Mouse (Mus musculus) lung, postnatal 36 days (tissue): ENCODE data around the gene Fbxo42.

ENCODE experiments used
- DNase-seq: peaks from one replicate; pipeline ENCODE4 v3.0.0; 2022; ENCODE audit warnings: mixed read lengths

The Fbxo42 gene

DNA sequence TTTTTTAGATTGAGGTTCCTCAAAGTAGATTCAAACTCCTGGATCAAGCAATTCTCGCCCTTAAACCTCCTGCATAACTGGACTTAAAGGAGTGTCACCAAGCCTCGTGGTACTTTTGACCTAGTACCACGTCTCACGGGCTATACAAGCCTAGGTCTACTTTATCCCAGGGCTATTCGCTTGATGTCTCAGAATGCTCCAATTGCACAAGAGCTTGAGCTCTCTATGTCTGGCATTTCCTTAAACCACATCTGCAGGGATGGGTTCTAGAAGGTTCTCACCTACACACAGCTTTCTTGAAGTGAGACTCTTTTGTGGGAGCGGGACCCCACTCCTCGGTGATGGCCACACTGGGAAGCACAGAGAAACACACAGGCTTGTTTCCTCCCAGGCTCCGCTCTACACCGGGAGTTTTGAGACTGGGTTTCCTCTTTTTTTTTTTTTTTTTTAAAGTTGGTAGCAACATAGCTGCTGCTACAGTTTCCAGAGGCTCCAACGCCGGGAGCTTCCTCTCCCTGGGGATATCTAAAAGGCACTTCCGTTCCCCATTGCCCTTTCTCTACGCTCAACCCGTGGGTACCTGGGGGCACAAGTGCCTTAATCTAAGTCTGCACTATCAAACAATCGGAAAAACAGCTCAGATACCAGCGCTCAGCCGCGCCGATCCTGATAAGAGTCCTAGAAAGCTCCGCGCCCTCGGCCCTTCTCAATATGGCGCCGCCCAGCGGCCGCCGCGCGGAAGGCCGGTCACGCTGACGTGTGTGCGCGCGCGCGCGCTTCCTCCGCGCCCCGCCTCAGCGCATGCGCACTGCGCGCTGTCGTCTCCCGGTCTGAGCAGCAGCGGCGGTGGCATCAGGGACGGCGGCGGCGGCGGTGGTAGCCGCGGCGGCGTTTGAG lies at the start of gene Fbxo42:
TSS of gene Fbxo42 (plus strand) at position 802 of the 897 bp plus-strand sequence.
- peak; percentile 93 for DNase-seq

DNA sequence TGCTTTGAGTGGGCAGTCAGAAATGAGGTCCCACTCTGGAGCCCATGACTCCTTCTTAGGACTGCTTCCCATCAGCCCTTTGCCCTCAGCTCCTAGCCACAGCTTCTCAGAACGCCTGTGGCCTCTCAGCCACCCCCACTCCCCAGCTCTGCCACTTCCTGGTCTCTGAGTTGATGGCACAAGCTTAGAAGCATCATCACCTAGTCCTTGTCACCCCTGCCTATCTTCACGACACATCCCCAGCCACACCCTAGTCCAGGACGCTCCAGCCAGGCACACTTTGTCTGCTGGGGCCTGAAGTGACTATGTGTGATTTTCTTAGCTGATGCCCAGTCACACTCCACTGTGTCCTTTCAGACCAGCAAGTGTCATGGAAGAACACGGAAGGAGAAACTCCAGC lies 48.8 kb upstream of the Fbxo42 start:
- no peak for DNase-seq

- DNase-seq: no peak
These were observed 47.8 kb upstream of the Fbxo42 start for GRCm38 (mm10) chr4:141099956-141100355.

- no peak for DNase-seq
These were observed 46.4 kb upstream of the Fbxo42 start for GRCm38 (mm10) chr4:141101291-141101690.

- peak; percentile 59 for DNase-seq
These were observed 45.9 kb upstream of the Fbxo42 start for GRCm38 (mm10) chr4:141101855-141102254.

DNA sequence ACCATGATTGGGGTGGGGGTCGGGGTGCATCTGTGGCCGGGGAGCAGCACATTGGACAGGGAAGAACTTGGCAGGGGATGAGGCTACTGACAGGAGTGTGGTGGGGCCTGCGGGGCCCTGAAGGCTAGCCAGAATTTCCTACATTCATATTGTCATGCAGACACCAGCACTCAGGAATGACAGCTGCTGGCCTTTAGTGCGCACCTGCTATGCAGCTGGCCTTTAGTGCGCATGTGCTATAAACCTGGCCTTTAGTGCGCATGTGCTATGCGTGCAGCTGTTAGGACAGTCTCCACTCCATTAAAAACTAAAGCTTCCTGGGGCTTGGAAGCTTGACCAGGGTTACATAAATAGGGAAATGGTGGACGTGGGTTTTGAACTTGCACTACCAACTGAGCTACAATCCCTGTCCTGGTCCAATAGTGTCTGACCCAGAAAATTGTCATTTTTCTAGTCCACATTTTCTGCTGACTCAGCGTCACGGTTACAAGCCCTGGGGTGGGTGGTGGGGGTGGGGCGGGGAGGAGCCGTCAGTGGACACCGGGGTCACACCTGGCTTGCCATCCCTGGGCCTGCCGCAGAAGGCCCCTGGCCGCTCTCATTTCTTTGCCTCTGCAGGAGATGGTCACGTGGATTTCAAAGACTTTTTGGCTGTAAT lies 41.1 kb upstream of the Fbxo42 start:
- DNase-seq: no peak

- DNase-seq: no peak
These were observed 39.4 kb upstream of the Fbxo42 start for GRCm38 (mm10) chr4:141108196-141108732.

DNA sequence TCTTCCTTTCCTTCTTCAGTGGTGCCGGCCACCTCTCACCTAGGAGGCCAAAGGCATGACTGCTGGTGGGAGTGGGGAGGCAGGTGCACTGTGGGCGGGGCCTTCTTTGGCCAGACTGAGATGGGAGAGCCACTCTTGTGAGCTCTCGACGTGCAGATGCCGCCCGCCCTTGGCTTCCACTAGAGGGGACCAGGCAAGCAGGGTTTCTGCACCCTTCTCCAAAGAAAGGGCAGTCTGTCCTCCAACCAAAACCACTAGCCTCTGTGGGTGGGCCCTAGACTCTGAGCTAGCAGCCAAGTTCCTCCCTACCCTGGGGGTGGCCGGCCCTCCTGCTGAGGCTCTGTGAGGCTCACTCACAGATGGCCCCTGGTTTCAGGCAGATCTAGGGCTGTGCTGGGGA lies 33.9 kb upstream of the Fbxo42 start:
- peak; percentile 64 for DNase-seq

GRCm38 (mm10) chr4:141114521-141114981 lies 33.2 kb upstream of the Fbxo42 start:
- peak; percentile 74 for DNase-seq

DNA sequence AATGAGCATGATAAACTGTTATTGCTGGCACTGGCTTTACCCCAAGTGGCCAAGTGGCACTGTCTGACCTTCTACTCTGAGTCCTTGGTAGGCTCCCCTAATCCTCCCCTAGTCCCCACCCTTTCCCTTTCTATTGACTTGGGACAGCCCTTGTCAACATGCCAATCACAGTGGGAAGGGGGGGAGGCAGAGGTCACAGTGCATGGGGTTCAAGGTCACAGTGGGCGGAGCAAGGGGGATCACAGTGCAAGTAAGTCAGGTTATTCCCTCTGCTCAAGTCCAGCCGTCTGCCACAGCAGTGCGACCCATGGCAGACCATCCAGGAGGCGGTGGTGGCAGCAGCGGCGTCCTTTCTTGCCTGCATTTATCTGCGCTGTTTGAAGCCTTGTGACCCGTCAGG lies 32.3 kb upstream of the Fbxo42 start:
- DNase-seq: no peak

GRCm38 (mm10) chr4:141118691-141119090 lies 29.0 kb upstream of the Fbxo42 start:
- DNase-seq: no peak

DNA sequence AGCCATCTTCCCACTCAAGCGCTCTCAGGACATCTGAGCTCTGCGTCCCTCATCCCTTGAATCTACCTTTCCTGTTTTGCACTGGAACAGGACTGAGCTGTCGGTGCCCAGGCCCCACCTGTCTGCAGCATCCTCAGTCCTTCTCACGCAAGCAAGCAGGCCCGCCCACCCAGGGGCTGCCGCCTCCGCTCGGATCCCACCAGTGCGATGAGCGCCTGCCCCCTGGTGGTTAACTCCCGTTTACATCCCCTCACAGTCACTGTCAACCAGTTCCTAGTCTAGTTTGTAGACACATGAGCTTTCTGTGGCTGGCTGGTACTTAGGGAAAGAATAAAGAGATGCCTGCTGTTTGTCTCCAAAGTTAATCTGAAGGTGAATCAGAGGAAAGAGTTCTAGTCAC lies 27.0 kb upstream of the Fbxo42 start:
- DNase-seq: peak; percentile 67

GRCm38 (mm10) chr4:141122663-141123062 lies 25.1 kb upstream of the Fbxo42 start:
- DNase-seq: no peak

DNA sequence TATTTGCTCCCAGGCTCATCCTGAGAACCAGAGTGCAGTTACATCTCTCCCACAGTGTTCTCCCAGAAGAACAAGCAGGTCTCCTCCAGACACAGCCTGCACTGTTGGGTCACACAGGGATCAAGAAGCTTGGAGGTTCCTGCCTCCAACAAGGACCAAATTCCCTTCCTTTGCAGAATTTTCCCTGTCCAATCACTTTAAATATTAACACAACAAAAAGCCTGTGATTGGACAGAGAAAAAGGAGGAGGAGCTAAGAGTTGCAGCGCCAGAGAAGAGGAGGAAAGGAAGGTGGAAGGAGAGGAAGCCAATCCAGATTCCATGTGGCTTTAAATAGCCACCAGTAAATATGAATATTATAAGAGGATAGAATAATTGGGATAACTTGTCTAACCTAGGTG lies 24.6 kb upstream of the Fbxo42 start:
- DNase-seq: no peak

GRCm38 (mm10) chr4:141129190-141129710 lies 18.5 kb upstream of the Fbxo42 start:
- DNase-seq: no peak

DNA sequence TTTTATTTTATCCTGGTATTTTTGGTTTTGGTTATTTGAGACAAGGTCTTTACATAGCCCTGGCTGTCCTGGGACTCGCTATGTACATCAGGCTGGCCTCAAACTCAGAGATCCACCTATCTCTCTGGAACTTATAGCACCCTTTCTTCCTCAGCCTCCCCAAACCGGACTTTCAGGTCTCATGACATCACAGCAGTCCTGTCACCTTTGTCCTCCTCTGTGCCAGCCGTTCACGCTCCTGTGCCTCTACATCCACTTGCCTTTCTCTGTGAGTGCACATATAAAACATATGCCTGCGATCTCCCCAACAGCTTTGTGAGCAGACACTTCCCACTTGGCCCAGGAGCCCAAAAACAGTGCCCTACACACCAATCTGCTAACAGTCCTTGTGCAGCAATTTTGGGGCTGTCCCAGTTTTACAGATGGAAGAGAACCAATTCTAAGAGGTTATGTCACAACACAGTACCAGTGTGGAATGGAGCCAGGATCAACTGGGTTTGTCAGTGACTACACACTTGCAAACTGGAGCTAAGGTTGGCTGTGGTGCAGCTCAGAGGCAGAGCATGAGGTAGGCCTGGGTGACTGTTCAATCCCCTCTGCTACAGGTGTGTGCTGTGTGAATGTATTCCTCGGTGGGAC lies 16.9 kb upstream of the Fbxo42 start:
- DNase-seq: peak; percentile 77

DNA sequence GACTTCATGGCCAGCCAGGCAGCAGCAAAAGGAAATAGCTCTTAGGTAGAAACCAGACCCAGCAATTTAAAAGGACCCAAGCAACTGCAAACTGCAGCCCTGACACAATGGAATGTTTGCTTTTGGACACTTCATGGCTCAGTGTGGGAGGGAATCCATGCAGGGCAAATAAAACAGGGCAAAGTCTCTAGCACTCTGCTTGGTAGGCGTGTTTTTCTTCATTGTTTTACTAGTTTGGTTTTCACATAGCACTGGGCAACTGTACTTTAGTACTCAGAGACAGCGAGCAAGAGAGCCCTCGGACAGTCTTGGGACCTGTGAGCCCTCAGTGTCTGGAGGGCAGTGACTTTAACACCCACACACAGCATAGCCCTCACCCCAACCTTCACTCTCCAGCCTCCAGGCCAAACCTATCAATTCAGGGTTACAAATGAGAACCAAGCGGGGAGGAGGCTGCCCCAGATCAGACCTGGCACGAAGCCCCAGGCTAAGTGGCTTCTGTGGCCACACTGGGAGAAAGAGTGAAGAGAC lies 16.1 kb upstream of the Fbxo42 start:
- peak; percentile 80 for DNase-seq

- DNase-seq: peak; percentile 54
These were observed 15.5 kb upstream of the Fbxo42 start for GRCm38 (mm10) chr4:141132191-141132590.

DNA sequence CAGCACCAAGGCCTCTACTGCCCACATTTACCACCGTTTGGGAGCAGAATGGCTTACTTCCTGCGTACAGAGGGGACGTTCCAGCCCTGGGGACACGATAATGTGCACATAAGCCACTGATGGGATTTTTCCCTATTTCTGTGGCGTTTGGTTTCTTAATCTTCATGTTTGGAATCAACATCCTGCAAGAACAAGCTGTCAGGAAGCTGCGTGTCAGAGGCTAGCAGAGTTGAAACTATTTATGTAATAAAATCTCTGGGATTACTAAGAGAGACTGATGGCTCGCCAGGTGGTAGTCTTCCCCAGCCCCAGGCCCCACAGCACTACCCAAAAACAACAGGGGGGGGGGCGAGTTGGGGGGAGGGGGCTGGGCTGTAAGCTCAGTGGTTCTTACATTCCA lies 14.5 kb upstream of the Fbxo42 start:
- DNase-seq: no peak

GRCm38 (mm10) chr4:141134031-141134441 lies 13.7 kb upstream of the Fbxo42 start:
- no peak for DNase-seq

GRCm38 (mm10) chr4:141134751-141135530 lies 12.8 kb upstream of the Fbxo42 start:
- peak; percentile 42 for DNase-seq

DNA sequence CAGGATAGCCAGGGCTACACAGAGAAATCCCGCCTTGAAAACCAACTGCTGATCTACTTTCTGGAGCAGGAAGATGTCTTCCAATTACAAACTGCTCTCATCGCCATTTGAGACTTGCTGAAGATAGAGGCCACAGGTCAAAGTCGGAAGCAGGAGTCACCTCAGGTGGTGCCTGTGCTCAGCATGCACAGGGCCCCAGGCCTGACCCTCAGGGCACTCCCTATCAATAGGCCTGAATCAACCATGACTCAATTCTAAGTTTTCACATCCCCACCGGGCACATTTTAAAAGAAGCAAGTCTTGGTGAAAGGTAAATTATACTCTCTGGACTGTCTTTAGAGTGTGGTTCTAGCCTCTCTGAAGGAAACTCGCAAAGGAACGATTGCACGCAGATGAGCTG lies 11.6 kb upstream of the Fbxo42 start:
- DNase-seq: no peak
